Mouse (Mus musculus) cerebellum, adult 8-10 months (tissue): ENCODE measurements around the gene Actr10.
A peak's percentile ranks its signal among the peaks of the same experiment; 100 is the strongest.

Experiments used
- DNase-seq: peaks from one replicate; pipeline ENCODE4 v3.0.0; 2022

Gene Actr10

DNA sequence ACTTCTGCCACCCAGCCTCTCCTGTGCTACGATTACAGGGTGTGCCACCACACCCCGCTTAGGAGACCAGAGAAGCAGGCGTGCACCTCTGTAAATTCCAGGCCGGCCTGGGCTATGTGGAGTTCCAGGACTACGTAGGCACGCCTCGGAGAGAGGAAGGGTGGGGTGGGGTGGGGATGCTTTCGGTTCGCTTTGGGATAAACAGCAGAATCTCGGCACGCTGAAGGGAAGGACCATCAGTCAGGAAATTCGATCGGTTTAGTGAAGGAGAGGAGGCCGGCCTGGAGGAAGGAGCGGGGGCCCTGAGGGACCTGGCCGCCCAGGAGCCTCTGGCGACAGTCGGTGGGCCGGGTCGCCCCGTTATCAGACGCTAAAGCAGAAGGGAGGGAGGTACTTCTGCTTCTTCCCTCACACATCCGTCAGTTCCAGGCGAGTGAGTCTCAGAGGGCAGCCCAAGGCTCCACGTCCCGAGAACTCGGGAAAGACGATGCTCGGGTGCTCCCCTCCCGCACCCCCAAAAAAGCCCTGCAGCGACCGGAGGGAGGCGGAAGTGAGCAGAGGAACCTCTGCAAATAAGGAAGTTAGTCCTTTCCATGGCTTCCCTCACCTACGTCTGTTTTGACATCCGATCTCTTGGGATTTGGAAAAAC, 30.6 kb downstream of the Actr10 start:
- DNase-seq = peak; percentile 79

DNA sequence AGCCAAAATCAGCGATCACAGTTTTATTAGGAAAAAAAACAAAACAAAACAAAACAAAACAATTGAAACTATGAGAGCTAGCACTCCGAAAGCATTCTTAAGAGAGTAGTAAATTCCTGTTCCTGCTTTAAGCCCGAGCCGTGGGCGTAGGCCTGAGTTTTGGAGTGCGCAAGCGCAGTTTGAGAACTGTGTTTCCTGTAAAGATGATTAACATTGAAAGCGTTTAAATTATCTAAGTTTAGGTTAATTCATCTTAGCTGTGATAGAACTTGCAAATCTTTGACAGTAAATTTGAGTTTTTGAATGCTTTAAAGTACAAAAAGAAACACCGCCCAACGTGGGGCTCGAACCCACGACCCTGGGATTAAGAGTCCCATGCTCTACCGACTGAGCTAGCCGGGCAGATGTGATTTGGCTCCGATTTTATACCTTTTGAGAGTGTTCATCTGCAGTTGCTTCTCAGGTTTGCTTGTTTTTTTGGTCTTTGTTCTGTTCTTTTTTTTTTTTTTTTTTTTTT, 31.2 kb downstream of the Actr10 start:
- peak; percentile 89 for DNase-seq

DNA sequence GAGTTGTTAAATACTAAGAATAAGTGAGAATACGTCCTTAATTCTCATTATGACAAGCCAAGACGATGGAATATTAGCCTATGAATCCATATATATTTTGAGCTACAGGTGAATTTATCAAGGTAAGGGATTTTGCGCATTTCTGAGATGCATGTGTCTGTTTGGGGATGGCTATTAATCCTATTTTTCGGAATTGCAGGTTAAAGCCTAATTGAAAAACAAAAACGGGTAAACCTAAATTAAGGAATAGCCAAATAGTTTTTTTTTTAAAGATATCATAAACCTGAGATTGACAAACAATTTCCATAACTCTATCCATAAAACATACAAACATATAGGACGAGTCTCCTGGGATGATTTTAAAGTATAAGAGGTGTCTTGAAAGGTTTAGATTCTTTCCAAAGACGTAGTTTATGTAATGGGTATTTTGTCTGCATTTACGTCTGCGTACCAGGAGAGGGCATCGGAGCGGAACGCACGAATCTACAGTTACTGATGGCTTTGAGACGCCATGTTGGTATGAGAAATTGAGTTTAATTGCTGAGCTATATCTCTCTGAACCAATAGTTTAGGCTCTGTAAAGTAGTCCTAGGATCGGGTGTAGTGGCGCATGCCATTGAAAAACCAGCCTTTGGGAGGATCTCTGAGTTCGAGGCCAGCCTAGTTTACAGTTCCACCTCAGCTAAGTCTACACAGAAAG, 32.0 kb downstream of the Actr10 start:
- peak; percentile 66 for DNase-seq

DNA sequence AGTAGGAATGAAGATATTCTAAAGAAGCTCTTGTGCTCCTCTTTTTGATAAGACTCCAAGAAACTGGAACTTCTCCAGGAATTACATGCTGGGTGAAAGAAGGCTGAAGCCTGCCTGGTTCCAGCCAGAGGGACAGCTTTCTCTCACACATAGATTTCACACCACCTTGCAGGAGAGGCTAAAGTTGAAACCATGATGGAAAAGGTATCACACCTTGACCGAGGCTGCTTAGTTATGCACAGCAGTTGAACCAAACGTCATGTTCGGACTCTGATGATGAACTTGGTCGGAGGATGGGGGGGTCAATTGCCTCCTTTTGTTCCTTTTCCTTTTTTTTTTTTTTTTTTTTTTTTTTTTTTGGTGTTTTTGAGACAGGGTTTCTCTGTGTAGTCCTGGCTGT, 36.2 kb downstream of the Actr10 start:
- DNase-seq = peak; percentile 23

DNA sequence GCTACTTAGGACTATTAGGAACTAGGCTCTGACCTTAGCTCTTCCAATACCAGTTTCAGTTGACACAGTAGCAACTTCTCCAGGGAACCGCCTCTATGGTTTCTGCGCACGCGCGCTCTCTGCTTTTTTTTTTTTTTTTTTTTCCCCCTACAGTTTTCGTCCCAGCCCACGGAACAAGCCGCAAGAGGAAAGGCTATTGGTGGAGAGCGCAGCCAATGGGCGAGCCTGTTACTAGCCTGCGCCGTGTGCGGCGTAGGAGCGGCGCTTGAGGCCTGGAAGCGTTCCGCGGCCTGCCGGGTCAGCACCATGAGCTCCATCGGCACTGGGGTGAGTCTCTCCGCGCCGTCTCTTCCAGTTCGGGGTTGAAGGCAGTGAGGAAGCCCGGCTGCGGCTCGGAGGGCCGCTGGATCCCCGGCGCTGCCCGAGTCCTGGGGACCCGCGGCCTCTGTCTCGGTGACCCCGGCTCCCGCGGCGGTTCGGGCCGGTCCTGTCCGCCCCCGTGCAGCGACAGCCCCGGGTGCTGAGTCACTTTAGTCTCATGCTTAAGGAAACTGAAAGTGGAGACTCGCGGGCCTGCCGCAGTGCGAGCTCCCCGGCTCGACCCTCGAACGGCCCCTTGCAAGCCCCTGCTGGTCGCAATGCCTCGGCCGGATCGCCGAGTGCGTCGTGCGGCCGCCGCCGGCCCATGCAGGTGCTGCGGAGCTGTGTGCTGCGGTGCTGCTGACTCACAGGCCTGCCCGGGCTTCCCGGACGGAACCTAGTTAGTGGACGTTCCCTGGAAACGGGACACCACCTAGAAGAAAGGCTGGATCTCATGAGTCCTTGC, 37.0 kb downstream of the Actr10 start, which contains the start of gene Psma3:
TSS of gene Psma3 (plus strand) at position 181 of the 826 bp plus-strand sequence.
- DNase-seq = peak; percentile 86

DNA sequence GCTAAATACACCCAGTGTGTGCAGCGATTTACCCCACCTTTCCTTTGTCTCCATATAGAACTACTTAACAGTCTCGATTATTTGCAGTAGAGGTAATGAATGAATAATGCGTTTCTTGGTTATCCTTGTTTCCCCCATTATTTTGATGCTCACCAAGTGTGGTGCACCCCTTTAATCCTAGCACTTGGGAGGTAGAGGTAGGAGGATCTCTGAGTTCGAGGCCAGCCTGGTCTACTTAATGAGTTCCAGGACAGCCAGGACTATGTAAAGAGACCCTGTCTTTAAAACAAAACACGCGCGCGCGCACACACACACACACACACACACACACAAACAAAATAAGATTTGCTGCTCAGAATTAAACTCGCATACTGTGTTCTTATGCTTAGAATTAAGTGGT, 37.7 kb downstream of the Actr10 start:
- DNase-seq = no peak

DNA sequence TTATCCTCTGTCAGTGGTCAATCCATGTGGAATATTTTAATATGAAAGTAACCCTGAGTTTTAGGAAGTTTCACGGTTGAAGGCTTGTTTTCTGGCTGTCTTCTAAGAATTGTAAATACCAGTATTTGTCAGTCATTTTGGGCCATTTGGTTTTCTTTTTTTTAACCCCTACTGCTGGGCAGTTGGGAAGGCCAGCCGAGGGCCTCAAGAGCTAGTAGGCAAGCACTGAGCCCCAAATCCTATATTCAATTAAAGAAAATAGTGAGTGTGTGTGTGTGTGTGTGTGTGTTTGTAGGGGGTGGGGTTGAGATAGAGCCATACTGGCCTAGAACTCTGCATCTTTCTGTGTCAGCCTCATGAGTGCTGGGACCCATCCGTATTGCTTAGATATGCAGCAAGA, 38.2 kb downstream of the Actr10 start:
- no peak for DNase-seq

DNA sequence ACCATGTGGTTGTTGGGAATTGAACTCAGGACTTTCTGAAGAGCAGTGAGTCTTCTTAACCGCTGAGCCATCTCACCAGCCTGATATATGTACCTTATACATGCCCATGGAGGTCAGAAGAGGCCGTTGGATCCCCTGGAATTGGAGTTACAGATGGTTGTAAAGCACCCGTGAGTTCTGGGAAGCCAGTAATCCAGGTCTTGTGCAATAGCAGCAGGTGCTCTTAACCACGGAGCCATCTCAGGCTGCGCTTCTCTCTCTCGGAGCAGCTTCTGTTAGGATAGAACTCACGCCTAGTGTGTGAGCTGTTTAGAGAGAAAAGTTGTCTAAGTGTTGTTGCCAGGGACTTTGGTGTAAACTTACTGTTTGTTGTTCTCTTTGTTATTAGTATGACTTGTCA, 40.7 kb downstream of the Actr10 start:
- DNase-seq = no peak

DNA sequence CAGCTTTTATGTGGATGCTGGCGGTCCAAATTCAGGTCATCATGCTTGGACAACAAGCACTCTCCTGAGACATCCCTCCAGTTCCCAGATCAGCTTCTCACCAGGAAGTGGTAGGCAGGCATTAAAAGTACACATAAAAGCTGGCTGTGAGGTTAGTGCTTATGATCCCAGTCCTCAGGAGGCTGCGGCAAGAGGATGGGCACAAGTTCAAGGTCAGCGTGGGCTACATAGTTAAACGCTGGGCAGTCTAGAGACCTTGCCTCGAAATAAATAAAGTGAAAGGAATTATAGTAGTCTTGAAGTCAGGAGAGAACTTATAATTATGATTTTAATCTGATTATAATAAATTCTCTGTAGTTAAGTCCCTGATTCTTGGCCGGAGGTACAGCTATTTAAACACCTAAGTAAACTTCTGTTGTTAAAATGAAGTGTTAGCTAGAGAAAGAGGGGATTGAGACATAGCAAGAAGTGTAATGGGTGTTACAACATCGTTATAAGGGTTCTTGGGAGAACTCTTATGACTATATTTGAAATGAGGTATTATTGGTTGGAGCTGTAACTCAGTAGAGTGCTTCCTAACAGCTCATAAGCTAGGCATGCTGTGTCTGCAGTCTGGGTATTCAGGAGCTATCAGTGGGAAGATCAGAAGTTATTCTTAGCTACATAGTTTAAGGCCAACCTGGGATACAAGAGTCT, 47.3 kb downstream of the Actr10 start:
- no peak for DNase-seq

DNA sequence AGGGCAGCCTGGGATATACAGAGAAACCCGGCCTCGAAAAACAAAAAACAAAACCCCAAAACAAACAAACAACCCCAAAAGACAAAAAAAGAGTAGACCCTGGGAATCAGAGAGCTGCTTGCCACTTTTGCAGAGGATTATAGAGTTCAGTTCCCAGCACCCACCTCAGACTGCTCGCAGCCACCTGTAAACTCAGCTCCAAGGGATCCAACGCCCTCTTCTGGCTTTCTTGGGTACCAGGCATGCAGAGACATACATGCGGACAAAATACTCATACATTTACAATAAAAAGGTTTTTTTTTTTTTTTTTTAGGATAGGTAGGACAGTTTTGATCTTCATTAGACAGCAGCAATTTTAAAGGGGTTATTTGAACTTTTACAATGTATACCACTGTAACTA, 59.6 kb downstream of the Actr10 start:
- no peak for DNase-seq

DNA sequence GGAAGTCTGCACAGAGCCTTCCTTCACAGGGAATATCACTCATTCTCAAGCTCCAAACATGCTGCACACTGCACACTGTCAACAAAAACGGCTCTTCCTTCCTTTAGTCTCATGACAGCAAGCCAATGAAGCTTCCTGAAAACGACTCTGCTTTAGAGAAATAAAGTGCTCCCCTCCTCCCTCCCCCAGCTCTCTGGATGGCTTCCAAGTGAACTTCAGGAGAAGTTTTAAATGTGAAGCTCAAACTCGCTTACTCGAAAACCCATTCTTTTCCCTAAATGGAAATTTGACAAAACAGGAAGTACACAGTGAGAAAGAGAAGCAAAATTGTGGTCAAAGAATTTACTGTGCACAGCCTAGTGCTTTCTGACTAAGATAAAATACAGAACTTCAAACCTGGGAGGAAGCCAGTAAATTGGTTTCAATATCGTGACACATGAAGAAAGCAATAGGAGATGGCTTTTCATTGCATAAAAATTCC, 61.8 kb downstream of the Actr10 start:
- no peak for DNase-seq

DNA sequence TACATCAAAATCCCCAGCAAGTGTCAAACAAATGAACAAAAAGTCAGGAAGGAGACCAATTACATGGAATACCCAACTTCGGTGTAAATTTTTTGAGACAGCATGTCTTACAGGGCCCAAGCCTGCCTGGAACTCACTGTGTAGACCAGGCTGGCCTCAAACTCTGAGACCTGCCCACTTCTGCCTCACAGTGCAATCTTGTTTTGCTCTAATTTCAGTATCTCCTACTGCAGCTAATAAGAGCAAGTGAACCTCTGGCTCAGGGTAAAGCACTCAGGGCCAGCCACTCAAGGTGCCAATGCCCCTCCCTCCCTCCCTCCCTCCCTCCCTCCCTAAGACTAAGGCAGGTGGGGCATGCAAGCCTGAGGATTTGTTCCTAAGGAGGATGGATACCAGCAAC, 62.7 kb downstream of the Actr10 start:
- no peak for DNase-seq

DNA sequence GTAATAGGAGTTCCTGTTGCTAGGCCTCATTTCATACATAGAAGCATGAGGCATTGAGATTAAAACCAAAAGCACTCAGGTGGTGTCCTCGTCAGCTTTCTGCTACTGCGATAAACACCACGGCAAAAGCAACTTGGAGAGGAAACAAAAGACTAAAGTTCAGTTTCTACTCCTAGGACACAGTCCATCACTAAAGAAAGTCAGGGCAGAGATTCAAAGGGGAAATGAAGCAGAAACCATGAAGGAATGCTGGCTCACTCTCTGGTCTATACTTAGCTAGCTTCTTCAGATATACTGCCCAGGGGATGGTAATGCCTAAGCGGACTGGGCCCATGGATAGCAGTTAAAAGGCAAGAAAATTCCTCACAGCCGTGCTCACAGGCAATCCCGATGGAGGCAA, 63.8 kb downstream of the Actr10 start:
- DNase-seq = no peak

DNA sequence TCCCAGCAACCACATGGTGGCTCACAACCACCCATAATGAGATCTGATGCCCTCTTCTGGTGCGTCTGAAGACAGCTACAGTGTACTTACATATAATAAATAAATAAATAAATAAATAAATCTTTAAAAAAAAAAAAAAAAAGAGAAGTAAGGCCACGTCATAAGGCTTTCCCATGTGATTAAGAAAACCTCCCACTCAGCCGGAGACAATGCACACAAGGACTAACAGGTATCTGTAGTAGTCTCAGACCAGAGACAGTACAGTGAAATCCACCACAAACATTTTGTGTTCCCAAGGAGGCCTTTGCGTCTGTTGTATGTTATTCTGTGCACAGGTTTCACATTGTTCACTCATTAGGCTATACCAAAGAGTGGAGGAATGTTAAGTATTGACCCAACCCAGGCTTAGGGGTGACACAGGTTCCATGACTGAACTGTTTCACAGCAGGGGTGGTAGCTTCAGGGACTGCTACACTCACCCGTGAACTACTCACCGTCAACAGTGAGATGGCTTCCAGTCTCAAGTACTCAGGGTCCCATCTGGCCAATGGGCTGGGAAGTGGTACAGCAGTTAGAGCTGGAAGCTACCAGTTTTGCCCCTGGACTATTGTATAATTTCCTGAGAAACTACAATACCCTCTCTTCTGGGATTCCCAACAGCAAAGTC, 66.2 kb downstream of the Actr10 start:
- DNase-seq = no peak

DNA sequence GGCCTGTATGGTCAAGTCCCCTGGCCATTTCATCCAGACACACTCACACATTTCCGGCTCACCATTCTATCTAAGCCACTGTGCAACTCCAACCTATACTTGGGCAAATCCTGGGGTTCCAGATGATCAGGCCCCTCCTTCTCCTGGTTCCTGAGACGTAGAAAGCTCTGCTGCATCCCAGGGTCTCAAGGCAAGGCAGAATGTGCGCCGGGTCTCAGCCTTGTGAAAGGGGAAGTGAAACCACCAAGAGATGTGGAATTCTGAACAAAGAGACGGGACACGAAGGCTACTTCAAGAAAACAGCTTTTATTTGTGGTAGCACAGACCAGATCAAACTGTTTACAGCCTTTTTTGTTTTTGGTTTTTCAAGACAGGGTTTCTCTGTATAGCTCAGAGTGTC, 68.5 kb downstream of the Actr10 start:
- no peak for DNase-seq

DNA sequence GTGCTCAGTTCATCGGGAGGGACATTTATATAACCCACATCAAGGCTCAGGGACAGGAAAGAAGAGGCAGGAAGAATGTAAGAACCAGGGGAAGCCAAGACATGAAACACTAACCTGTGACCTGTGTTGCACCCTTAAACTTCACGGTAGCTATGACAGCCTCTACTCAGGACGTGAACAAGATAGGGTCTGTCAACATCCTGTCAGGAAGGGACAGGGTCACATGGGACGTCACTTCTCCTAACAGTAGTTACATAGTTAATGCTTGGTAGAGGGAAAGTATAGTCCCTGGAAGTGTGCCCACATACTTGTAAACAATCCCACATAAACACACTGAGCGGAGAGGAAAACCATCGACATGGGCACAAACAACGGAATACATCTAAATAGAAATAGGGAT, 69.2 kb downstream of the Actr10 start:
- no peak for DNase-seq

DNA sequence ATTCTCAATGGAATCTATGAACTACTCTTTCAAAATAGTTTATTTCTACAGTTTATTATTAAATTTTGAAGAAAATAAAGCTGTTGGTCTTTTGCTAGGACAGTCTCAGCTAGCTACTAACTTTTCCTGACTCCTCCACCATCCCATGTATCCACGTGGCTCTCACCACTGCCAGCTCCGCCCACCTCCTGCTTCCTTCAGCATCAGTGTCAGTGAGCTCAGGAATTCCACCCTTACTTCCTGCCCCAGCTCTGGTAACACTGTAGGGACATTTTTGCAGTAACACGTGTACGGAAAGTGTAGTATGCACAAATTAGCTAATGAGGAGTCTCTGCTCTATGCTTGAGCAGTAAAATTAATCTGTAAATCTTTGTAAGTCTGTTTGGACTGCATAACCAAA, 72.1 kb downstream of the Actr10 start:
- DNase-seq = no peak
